Mouse (Mus musculus) midbrain, embryonic 11.5 days (tissue): ENCODE measurements at regions not wholly inside any gene's neighbourhood (a gene's known extent, or its start where the extent isn't known, plus 50 kb on each side); places are given as distances from the start of the nearest gene placed in this dataset.

Experiments
- ATAC-seq: fragments of 200-750 bp; cut with Nextera tagmentation; 2 replicates; pipeline ENCODE4 v1.8.0; 2017; ENCODE audit warnings: moderate TSS enrichment, moderate library complexity; ENCODE audit not compliant: low FRiP score
- DNase-seq: peaks from one replicate; pipeline ENCODE4 v3.0.0; 2015; ENCODE audit warnings: low spot score; ENCODE audit errors: missing footprints
- H3K27ac ChIP-seq: fragments of 300-500 bp; sonication (generic); 2 replicates; pipeline ENCODE4 v1.5.1; 2014; ENCODE audit warnings: low read depth, low read length
- H3K27me3 ChIP-seq: fragments of 300-500 bp; sonication (generic); 2 replicates; pipeline ENCODE4 v1.6.1; 2014; ENCODE audit warnings: mild to moderate bottlenecking, low read length, moderate library complexity, mixed read lengths; ENCODE audit not compliant: control insufficient read depth, insufficient read depth
- H3K36me3 ChIP-seq: fragments of 300-500 bp; sonication (generic); 2 replicates; pipeline ENCODE4 v1.6.1; 2014; ENCODE audit warnings: mild to moderate bottlenecking, low read length, moderate library complexity, mixed read lengths; ENCODE audit not compliant: control insufficient read depth, insufficient read depth
- H3K4me1 ChIP-seq: fragments of 300-500 bp; sonication (generic); 2 replicates; pipeline ENCODE4 v1.6.1; 2014; ENCODE audit warnings: low read length; ENCODE audit not compliant: control insufficient read depth, insufficient read depth
- H3K4me2 ChIP-seq: fragments of 300-500 bp; sonication (generic); 2 replicates; pipeline ENCODE4 v1.6.1; 2014; ENCODE audit warnings: mild to moderate bottlenecking, moderate library complexity
- H3K4me3 ChIP-seq: fragments of 300-500 bp; sonication (generic); 2 replicates; pipeline ENCODE4 v1.5.1; 2014; ENCODE audit warnings: low read depth, low read length
- H3K9ac ChIP-seq: fragments of 300-500 bp; sonication (generic); 2 replicates; pipeline ENCODE4 v1.6.1; 2014; ENCODE audit warnings: low read length
- H3K9me3 ChIP-seq: fragments of 300-500 bp; sonication (generic); 2 replicates; pipeline ENCODE4 v1.6.1; 2016; ENCODE audit warnings: low read length; ENCODE audit not compliant: control insufficient read depth
- WGBS: fragments of 180-500 bp; shearing (Covaris S2); extraction: QIAGEN DNeasy Blood & Tissue Kit; methylation state at CpG from one replicate; pipeline ENCODE4 v1.1.7; 2014; 5-methylcytosine and 5-hydroxymethylcytosine counted together

GRCm38 (mm10) chr1:39047316-39047715, 61.9 kb downstream of the Pdcl3 start:
- Histone ChIP-seq H3K27ac (no peak overlapping the region), H3K9ac (no peak overlapping the region), H3K27me3 (no peaks in the 10 kb centered on the region), H3K36me3 (no peaks in the 10 kb centered on the region), H3K4me3 (no peak overlapping the region), H3K4me1 (no peaks in the 10 kb centered on the region), H3K4me2 (no peak overlapping the region), H3K9me3 (no peaks in the 10 kb centered on the region; the same call in 1 of the 2 replicates)
- 94% methylated on average over 6 of the region's 6 CpGs for WGBS
- DNase-seq (no peak), ATAC-seq (no peak)

GRCm38 (mm10) chr1:39057304-39057703, 71.9 kb downstream of the Pdcl3 start:
- H3K9me3 ChIP-seq = no peaks in the 10 kb centered on the region
- 75% methylated on average over 6 of the region's 6 CpGs for WGBS
- no peaks in the 10 kb centered on the region for H3K4me1 ChIP-seq
- no peak overlapping the region for H3K9ac ChIP-seq
- no peaks in the 10 kb centered on the region for H3K36me3 ChIP-seq
- no peaks in the 10 kb centered on the region for H3K27me3 ChIP-seq
- ATAC-seq = no peak
- no peak overlapping the region for H3K4me3 ChIP-seq
- no peak overlapping the region for H3K27ac ChIP-seq
- DNase-seq = no peak
- H3K4me2 ChIP-seq = no peak overlapping the region

- WGBS = 88% methylated on average over 6 of the region's 6 CpGs
- Histone ChIP-seq H3K27ac (no peak overlapping the region), H3K9ac (no peak overlapping the region), H3K4me3 (no peak overlapping the region), H3K9me3 (no peaks in the 10 kb centered on the region), H3K27me3 (no peaks in the 10 kb centered on the region), H3K36me3 (no peaks in the 10 kb centered on the region), H3K4me2 (no peak overlapping the region), H3K4me1 (no peaks in the 10 kb centered on the region)
- ATAC-seq = no peak
- no peak for DNase-seq
Observed at GRCm38 (mm10) chr1:39062509-39062908, 77.1 kb downstream of the Pdcl3 start.

- Histone ChIP-seq H3K4me3 (no peak overlapping the region), H3K4me2 (no peak overlapping the region), H3K4me1 (no peaks in the 10 kb centered on the region), H3K9ac (no peak overlapping the region), H3K36me3 (no peaks in the 10 kb centered on the region), H3K27ac (no peak overlapping the region), H3K9me3 (no peaks in the 10 kb centered on the region), H3K27me3 (no peaks in the 10 kb centered on the region)
- ATAC-seq (no peak), DNase-seq (no peak)
- WGBS = 84% methylated on average over 13 of the region's 13 CpGs
Observed at GRCm38 (mm10) chr1:39063666-39064385, 78.4 kb downstream of the Pdcl3 start.

- Histone ChIP-seq H3K9ac (no peak overlapping the region), H3K27ac (no peak overlapping the region), H3K9me3 (no peaks in the 10 kb centered on the region), H3K36me3 (no peaks in the 10 kb centered on the region), H3K4me2 (no peak overlapping the region), H3K4me3 (no peak overlapping the region), H3K27me3 (no peaks in the 10 kb centered on the region), H3K4me1 (no peaks in the 10 kb centered on the region)
- WGBS = 89% methylated on average over 3 of the region's 3 CpGs
- DNase-seq = no peak
- no peak for ATAC-seq
Observed at GRCm38 (mm10) chr1:39064781-39065180, 79.4 kb downstream of the Pdcl3 start.

- H3K9ac ChIP-seq = no peak overlapping the region
- H3K36me3 ChIP-seq = no peaks in the 10 kb centered on the region
- WGBS = 59% methylated on average over 3 of the region's 3 CpGs
- H3K4me3 ChIP-seq = no peak overlapping the region
- H3K4me1 ChIP-seq = no peaks in the 10 kb centered on the region
- no peak for DNase-seq
- H3K4me2 ChIP-seq = no peak overlapping the region
- H3K27ac ChIP-seq = no peak overlapping the region
- H3K27me3 ChIP-seq = no peaks in the 10 kb centered on the region
- H3K9me3 ChIP-seq = no peaks in the 10 kb centered on the region
- no peak for ATAC-seq
Observed at GRCm38 (mm10) chr1:39067901-39068300, 82.5 kb downstream of the Pdcl3 start.

- H3K9me3 ChIP-seq = no peaks in the 10 kb centered on the region
- H3K27me3 ChIP-seq = no peaks in the 10 kb centered on the region
- no peaks in the 10 kb centered on the region for H3K36me3 ChIP-seq
- WGBS = 75% methylated on average over 11 of the region's 11 CpGs
- H3K27ac ChIP-seq = no peak overlapping the region
- ATAC-seq = no peak
- no peak overlapping the region for H3K4me2 ChIP-seq
- H3K4me3 ChIP-seq = no peak overlapping the region
- H3K4me1 ChIP-seq = no peaks in the 10 kb centered on the region
- H3K9ac ChIP-seq = no peak overlapping the region
- no peak for DNase-seq
Observed at GRCm38 (mm10) chr1:39069086-39069655, 83.8 kb downstream of the Pdcl3 start.

GRCm38 (mm10) chr1:39069676-39070075, 84.3 kb downstream of the Pdcl3 start:
- Histone ChIP-seq H3K27ac (no peak overlapping the region), H3K9me3 (no peaks in the 10 kb centered on the region), H3K27me3 (no peaks in the 10 kb centered on the region), H3K4me2 (no peak overlapping the region), H3K4me3 (no peak overlapping the region), H3K36me3 (no peaks in the 10 kb centered on the region), H3K9ac (no peak overlapping the region), H3K4me1 (no peaks in the 10 kb centered on the region)
- WGBS = 81% methylated on average over 7 of the region's 7 CpGs
- ATAC-seq = no peak
- no peak for DNase-seq

GRCm38 (mm10) chr1:39075966-39076365, 90.6 kb downstream of the Pdcl3 start:
- 90% methylated on average over 5 of the region's 5 CpGs for WGBS
- Histone ChIP-seq H3K27ac (no peak overlapping the region), H3K27me3 (no peaks in the 10 kb centered on the region), H3K9ac (no peak overlapping the region), H3K4me3 (no peak overlapping the region), H3K9me3 (no peaks in the 10 kb centered on the region), H3K4me1 (no peaks in the 10 kb centered on the region), H3K36me3 (no peaks in the 10 kb centered on the region), H3K4me2 (no peak overlapping the region)
- ATAC-seq (no peak), DNase-seq (no peak)
